Mouse (Mus musculus) hematopoietic multipotent progenitor cell, adult 10-12 weeks (in vitro differentiated cells): ENCODE data around the gene Olfr222. TPM values are rescaled to one million over a fixed set of nuclear protein-coding genes. Genes with fewer than 3 reads are reported as not detected.

Source experiments
- polyA plus RNA-seq: library from polyadenylated mRNA; stranded (reverse); fragments of >175 nt; gene quantifications from 2 replicates; pipeline ENCODE4 v1.2.3, GENCODE M21; 2012; ENCODE audit warnings: low replicate concordance

Olfr222 gene
- not detected in 2 replicates for polyA plus RNA-seq

GRCm38 (mm10) chr11:59576135-59576534, at the start of gene Olfr222:
Olfr222 (minus strand) TSS chr11:59576235.

GRCm38 (mm10) chr11:59593189-59593588, 17.2 kb upstream of the Olfr222 start, which contains the start of gene Olfr223:
Olfr223 (minus strand) TSS chr11:59593289.

GRCm38 (mm10) chr11:59541324-59541723, 34.7 kb downstream of the Olfr222 start, which contains the start of gene Nlrp3:
Nlrp3 (plus strand) TSS chr11:59541568.

GRCm38 (mm10) chr11:59526472-59527080, 49.5 kb downstream of the Olfr222 start, which contains the start of gene Zkscan17:
Zkscan17 (minus strand) TSS chr11:59526751.

Other genes starting within 250 kb of the Olfr222 start
- not detected in 2 replicates for gene Prss38, start 200.6 kb downstream of the Olfr222 start, polyA plus RNA-seq
- gene Jmjd4, start 126.2 kb downstream of the Olfr222 start, polyA plus RNA-seq = 7.4 and 11.1 TPM in 2 replicates
- gene Snap47, start 125.0 kb downstream of the Olfr222 start, polyA plus RNA-seq = 2.5 and 6.5 TPM in 2 replicates
- gene Zfp867, start 103.8 kb downstream of the Olfr222 start, polyA plus RNA-seq = 0.21 TPM in 1 of 2 replicates, not detected in the other
- 39.3 and 44.1 TPM in 2 replicates for gene Zkscan17, start 49.5 kb downstream of the Olfr222 start, polyA plus RNA-seq
- 2.5 and 4.4 TPM in 2 replicates for gene Nlrp3, start 34.7 kb downstream of the Olfr222 start, polyA plus RNA-seq
- gene Olfr223, start 17.1 kb upstream of the Olfr222 start, polyA plus RNA-seq = not detected in 2 replicates
- gene Mprip, start 85.1 kb upstream of the Olfr222 start, polyA plus RNA-seq = 41.2 and 67.7 TPM in 2 replicates
- gene Pld6, start 211.4 kb upstream of the Olfr222 start, polyA plus RNA-seq = 0.10 and 0.17 TPM in 2 replicates
- gene Flcn, start 233.8 kb upstream of the Olfr222 start, polyA plus RNA-seq = 21.5 and 55.5 TPM in 2 replicates